In the genomic region with DNA sequence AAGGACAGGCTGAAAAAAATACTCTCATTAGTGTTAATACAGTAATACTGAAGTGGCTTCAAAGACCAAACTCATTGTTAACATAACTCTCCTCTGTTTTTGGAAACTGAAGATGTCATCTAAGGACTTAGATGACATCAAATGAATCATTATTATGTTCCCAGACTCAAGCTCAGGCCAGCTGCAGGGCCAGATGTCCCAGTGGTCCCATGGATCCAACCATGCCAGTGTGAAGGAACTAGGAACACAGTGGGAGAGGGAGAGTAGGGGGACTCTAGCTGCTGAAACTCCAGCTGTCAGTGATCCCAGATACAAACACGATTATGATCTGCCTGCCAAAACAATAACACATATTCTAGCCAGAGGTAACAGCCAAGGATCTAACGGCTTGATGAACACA, we compare ENCODE assay signal across 30 mouse cellular contexts. TPM values are rescaled to one million over a fixed set of nuclear protein-coding genes. Genes with fewer than 3 reads are reported as not detected.
DNase-seq lines count a peak whose midpoint lies in the region; ATAC-seq and TF ChIP-seq lines count a peak whose summit lies in the region.
"Had no signal": no experiment of that assay in that cellular context is flagged by ENCODE, and none has a peak within 500 bp of the region (broad histone marks: within the 10 kb centered on the region; RNA-seq: fewer than 3 reads in every experiment).

No protein-coding gene starts in this region.

- intact Hi-C loops in gastrocnemius, postnatal 14 days (cut with DNase I; ENCODE audit: low total_unique reads) = no loop called here
- intact Hi-C loops in gastrocnemius, postnatal 36 days (cut with DNase I) = no loop called here

- no peaks in the 10 kb centered on the region for H3K27me3 ChIP-seq in kidney, postnatal 0 days (ENCODE audit: insufficient read depth, low read length)
- no peaks in the 10 kb centered on the region for H3K27me3 ChIP-seq in kidney, embryonic 14.5 days (ENCODE audit: control insufficient read depth, insufficient read depth, low read length)
- H3K27me3 ChIP-seq: embryonic facial prominence, embryonic 13.5 days; forebrain, embryonic 12.5 days; forebrain, embryonic 15.5 days; hindbrain, embryonic 12.5 days; hindbrain, embryonic 15.5 days had no signal

- no peak for ATAC-seq in kidney, postnatal 0 days (replicated peaks; ENCODE audit: low FRiP score, low read depth)
- ATAC-seq in kidney, embryonic 14.5 days (ENCODE audit: low FRiP score, low TSS enrichment) = no peak
- ATAC-seq in cerebellum, adult (ENCODE audit: insufficient number of reproducible peaks, low FRiP score, low TSS enrichment) = no peak
- ATAC-seq: forebrain, embryonic 15.5 days had no signal

- H3K9me3 ChIP-seq in kidney, postnatal 0 days (replicated peaks; ENCODE audit: low read length) = no peaks in the 10 kb centered on the region
- H3K9me3 ChIP-seq in kidney, embryonic 14.5 days (ENCODE audit: control insufficient read depth, low read length) = no peaks in the 10 kb centered on the region
- H3K9me3 ChIP-seq: embryonic facial prominence, embryonic 10.5 days; embryonic facial prominence, embryonic 13.5 days; forebrain, embryonic 12.5 days; forebrain, embryonic 15.5 days; heart, embryonic 10.5 days; hindbrain, embryonic 12.5 days; hindbrain, embryonic 15.5 days had no signal

- no peaks in the 10 kb centered on the region for H3K4me1 ChIP-seq in kidney, postnatal 0 days (replicated peaks; ENCODE audit: insufficient read depth, low read length)
- H3K4me1 ChIP-seq in kidney, embryonic 14.5 days (ENCODE audit: control insufficient read depth, insufficient read depth, low read length) = no peaks in the 10 kb centered on the region
- H3K4me1 ChIP-seq: embryonic facial prominence, embryonic 10.5 days; heart, embryonic 10.5 days; hindbrain, embryonic 12.5 days had no signal

- peak; percentile 46 for DNase-seq in gastrocnemius, postnatal 14 days
- DNase-seq in gastrocnemius, postnatal 36 days = no peak
- DNase-seq in kidney, postnatal 0 days (ENCODE audit: low spot score) = peak; percentile 35
- peak; percentile 6 for DNase-seq in lung, postnatal 10 days
- no peak for DNase-seq in lung, postnatal 36 days
- DNase-seq: adrenal gland, adult 2 months; adrenal gland, postnatal 14 days; B cell, adult 2 months; cerebellum, adult 11-12 months; cerebellum, adult 8-10 months; cerebellum, postnatal 10 days; cerebellum, postnatal 36 days; embryo, embryonic 11 days; heart, adult 2 months had no signal

- H3K9ac ChIP-seq in kidney, postnatal 0 days (ENCODE audit: low read depth, low read length) = no peak overlapping the region
- no peak overlapping the region for H3K9ac ChIP-seq in kidney, embryonic 14.5 days (ENCODE audit: low read depth, low read length)
- H3K9ac ChIP-seq: embryonic facial prominence, embryonic 13.5 days; forebrain, embryonic 12.5 days; forebrain, embryonic 15.5 days; hindbrain, embryonic 12.5 days; hindbrain, embryonic 15.5 days had no signal

- no peak overlapping the region for H3K27ac ChIP-seq in kidney, postnatal 0 days
- no peak overlapping the region for H3K27ac ChIP-seq in kidney, embryonic 14.5 days (ENCODE audit: low read depth, low read length)
- H3K27ac ChIP-seq: embryonic facial prominence, embryonic 10.5 days; embryonic facial prominence, embryonic 13.5 days; forebrain, embryonic 12.5 days; forebrain, embryonic 15.5 days; heart, adult 2 months; heart, embryonic 10.5 days; hindbrain, embryonic 12.5 days; hindbrain, embryonic 15.5 days had no signal

- no peak overlapping the region for H3K4me2 ChIP-seq in kidney, postnatal 0 days (ENCODE audit: low read length)
- H3K4me2 ChIP-seq in kidney, embryonic 14.5 days (replicated peaks; ENCODE audit: low read depth, low read length) = no peak overlapping the region
- H3K4me2 ChIP-seq: embryonic facial prominence, embryonic 13.5 days; forebrain, embryonic 12.5 days; forebrain, embryonic 15.5 days; hindbrain, embryonic 12.5 days; hindbrain, embryonic 15.5 days had no signal

- no peaks in the 10 kb centered on the region for H3K36me3 ChIP-seq in kidney, postnatal 0 days (ENCODE audit: insufficient read depth, low read length)
- H3K36me3 ChIP-seq in kidney, embryonic 14.5 days (ENCODE audit: control insufficient read depth, insufficient read depth, low read length) = no peaks in the 10 kb centered on the region
- H3K36me3 ChIP-seq: embryonic facial prominence, embryonic 10.5 days; embryonic facial prominence, embryonic 13.5 days; forebrain, embryonic 12.5 days; forebrain, embryonic 15.5 days; heart, embryonic 10.5 days; hindbrain, embryonic 12.5 days; hindbrain, embryonic 15.5 days had no signal

- no peak overlapping the region for H3K4me3 ChIP-seq in kidney, postnatal 0 days (replicated peaks; ENCODE audit: low read depth, low read length)
- no peak overlapping the region for H3K4me3 ChIP-seq in kidney, embryonic 14.5 days (ENCODE audit: low read length)
- H3K4me3 ChIP-seq: embryonic facial prominence, embryonic 10.5 days; embryonic facial prominence, embryonic 13.5 days; erythroblast, embryonic 14.5 days; forebrain, embryonic 12.5 days; forebrain, embryonic 15.5 days; heart, adult 2 months; heart, embryonic 10.5 days; hindbrain, embryonic 12.5 days; hindbrain, embryonic 15.5 days had no signal

- 84% methylated on average over 2 of the region's 2 CpGs for WGBS in kidney, postnatal 0 days
- WGBS in kidney, embryonic 14.5 days = 79% methylated on average over 2 of the region's 2 CpGs

- TF ChIP-seq CTCF in kidney, postnatal 0 days (IDR thresholded peaks at IDR 0.05; ENCODE audit: low read depth) = no peak

RNA-seq across cellular contexts. Expression of gene Icos, which starts 39.5 kb away (rescaled TPM):
- total RNA-seq in gastrocnemius, postnatal 14 days (2021) = under 1 TPM; 0.11 to 0.31 TPM
- total RNA-seq in gastrocnemius, postnatal 36 days (2021) = not detected
- polyA plus RNA-seq in kidney, postnatal 0 days (2015; fragmentation: Nextera tagmentation; extraction: Ambion mirVana) = 0.05 and 0.08 TPM in 2 replicates
- polyA plus RNA-seq in kidney, embryonic 14.5 days (2014; fragmentation: Nextera tagmentation; extraction: Ambion mirVana) = 0.07 and 0.26 TPM in 2 replicates
- total RNA-seq: MEL had no signal
- polyA plus RNA-seq: embryonic facial prominence, embryonic 10.5 days; erythroblast, embryonic 14.5 days; hindbrain, embryonic 15.5 days had no signal

RNA-seq across cellular contexts. Expression of gene Ctla4, which starts 51.5 kb away (rescaled TPM):
- not detected for total RNA-seq in gastrocnemius, postnatal 14 days (2021)
- under 1 TPM in 1 of 2 experiments, not detected in 1; 0.13 TPM for total RNA-seq in gastrocnemius, postnatal 36 days (2021)
- not detected in 2 replicates for polyA plus RNA-seq in kidney, postnatal 0 days (2015; fragmentation: Nextera tagmentation; extraction: Ambion mirVana)
- not detected in 2 replicates for polyA plus RNA-seq in kidney, embryonic 14.5 days (2014; fragmentation: Nextera tagmentation; extraction: Ambion mirVana)
- total RNA-seq: adrenal gland, adult 2 months; adrenal gland, postnatal 4 days; MEL had no signal
- polyA plus RNA-seq: embryonic facial prominence, embryonic 10.5 days; embryonic facial prominence, embryonic 13.5 days; erythroblast, embryonic 14.5 days; forebrain, embryonic 12.5 days; forebrain, embryonic 15.5 days; gonadal fat pad, adult 2 months; heart, embryonic 10.5 days; heart, embryonic 14.5 days; heart, postnatal 0 days; hindbrain, embryonic 12.5 days; hindbrain, embryonic 15.5 days; intestine, embryonic 14.5 days had no signal

Comparison
In these comparisons a context has a peak if more than half of its experiments do, and no peak if none do; other contexts are left out.
1. DNase-seq: peak in gastrocnemius, postnatal 14 days (single experiment), kidney, postnatal 0 days (single experiment) and lung, postnatal 10 days (single experiment); none in gastrocnemius, postnatal 36 days (0 of 2) and lung, postnatal 36 days (single experiment).